ENCODE assay signal across 8 mouse cellular contexts in genomic region chr15:4026831-4027584, GRCm38 (mm10). TPM values are rescaled to one million over a fixed set of nuclear protein-coding genes. Genes with fewer than 3 reads are reported as not detected.
DNase-seq lines count a peak whose midpoint lies in the region; ATAC-seq and TF ChIP-seq lines count a peak whose summit lies in the region.

No protein-coding gene starts in this region.

- H3K9ac ChIP-seq in ES-Bruce4 (ENCODE audit: low read depth, poor library complexity, severe bottlenecking): peak overlapping the region; percentile 64
- H3K9ac ChIP-seq in forebrain, embryonic 14.5 days (ENCODE audit: low read length): peak overlapping the region; percentile 86
- peak overlapping the region; percentile 68 for H3K9ac ChIP-seq in liver, postnatal 0 days (replicated peaks)
- peak overlapping the region; percentile 89 for H3K9ac ChIP-seq in neural tube, embryonic 13.5 days

- no peak for TF ChIP-seq CTCF in ES-Bruce4 (IDR thresholded peaks at IDR 0.05; ENCODE audit: low read depth, low read length)
- TF ChIP-seq CTCF in liver, postnatal 0 days (IDR thresholded peaks at IDR 0.05; ENCODE audit: low read depth): no peak

- WGBS in forebrain, embryonic 14.5 days: under 1% methylated on average over 65 of the region's 65 CpGs
- WGBS in liver, postnatal 0 days (ENCODE audit: insufficient replicate concordance): 0% methylated on average over 59 of the region's 65 CpGs
- WGBS in neural tube, embryonic 13.5 days: under 1% methylated on average over 63 of the region's 65 CpGs

- H3K27ac ChIP-seq in ES-Bruce4 (ENCODE audit: insufficient read depth, low read length): no peak overlapping the region
- H3K27ac ChIP-seq in forebrain, embryonic 14.5 days (ENCODE audit: low read depth, low read length): peak overlapping the region; percentile 94
- peak overlapping the region; percentile 76 for H3K27ac ChIP-seq in liver, postnatal 0 days (ENCODE audit: low read depth)
- peak overlapping the region; percentile 98 for H3K27ac ChIP-seq in neural tube, embryonic 13.5 days (replicated peaks)

- peak overlapping the region; percentile 67 for H3K4me2 ChIP-seq in forebrain, embryonic 14.5 days (ENCODE audit: low read length)
- peak overlapping the region; percentile 97 for H3K4me2 ChIP-seq in liver, postnatal 0 days (ENCODE audit: low read depth, low read length)
- H3K4me2 ChIP-seq in neural tube, embryonic 13.5 days: peak overlapping the region; percentile 68

- no peak for TF ChIP-seq POLR2A in ES-Bruce4 (IDR thresholded peaks at IDR 0.05; ENCODE audit: insufficient read depth, low read length)

- intact Hi-C loops in heart, postnatal 14 days (cut with DNase I): loop anchor here (1.0 kb wide), 1 partner anchor 31 kb away; no protein-coding TSS in a partner anchor

- peak; percentile 81 for ATAC-seq in forebrain, embryonic 14.5 days
- ATAC-seq in liver, postnatal 0 days: peak; percentile 70
- peak; percentile 88 for ATAC-seq in neural tube, embryonic 13.5 days (ENCODE audit: low read depth)

- peak overlapping the region; percentile 83 for H3K4me3 ChIP-seq in ES-Bruce4 (ENCODE audit: low read depth, low read length)
- H3K4me3 ChIP-seq in forebrain, embryonic 14.5 days (ENCODE audit: low read depth, low read length): peak overlapping the region; percentile 80
- H3K4me3 ChIP-seq in liver, postnatal 0 days (ENCODE audit: low read depth, low read length): peak overlapping the region; percentile 78
- H3K4me3 ChIP-seq in neural tube, embryonic 13.5 days: peak overlapping the region; percentile 86

- peak; percentile 82 for DNase-seq in cerebellum, adult 11 months
- peak; percentile 86 for DNase-seq in forebrain, embryonic 14.5 days (ENCODE audit: low spot score)
- peak; percentile 87 to 88 for DNase-seq in heart, postnatal 14 days
- peak; percentile 86 for DNase-seq in layer of hippocampus, adult 11-12 months (ENCODE audit: low spot score)
- DNase-seq in liver, postnatal 0 days: peak; percentile 76
- peak; percentile 85 for DNase-seq in telencephalon, adult 2 months (ENCODE audit: low read depth, low spot score)

- no peak for TF ChIP-seq EP300 in ES-Bruce4 (IDR thresholded peaks at IDR 0.05; ENCODE audit: insufficient read depth, low read depth, low read length)
- no peak; the same call in 1 of the 2 replicates for TF ChIP-seq EP300 in liver, postnatal 0 days (IDR thresholded peaks at IDR 0.05; ENCODE audit: low read depth)

- H3K27me3 ChIP-seq in ES-Bruce4 (ENCODE audit: control insufficient read depth, insufficient read depth, low read length, poor library complexity, severe bottlenecking): no peaks in the 10 kb centered on the region
- no peaks in the 10 kb centered on the region for H3K27me3 ChIP-seq in forebrain, embryonic 14.5 days (replicated peaks; ENCODE audit: control insufficient read depth, insufficient read depth, low read length)
- H3K27me3 ChIP-seq in liver, postnatal 0 days (ENCODE audit: insufficient read depth, low read length): no peaks in the 10 kb centered on the region
- no peaks in the 10 kb centered on the region for H3K27me3 ChIP-seq in neural tube, embryonic 13.5 days

- H3K4me1 ChIP-seq in ES-Bruce4 (ENCODE audit: control insufficient read depth, insufficient read depth, low read length): peaks cover 2% of the 10 kb centered on the region
- peaks cover 8% of the 10 kb centered on the region; the same call in 1 of the 2 replicates for H3K4me1 ChIP-seq in forebrain, embryonic 14.5 days (ENCODE audit: control insufficient read depth, insufficient read depth, low read length)
- peaks cover 3% of the 10 kb centered on the region for H3K4me1 ChIP-seq in liver, postnatal 0 days (ENCODE audit: insufficient read depth)
- peaks cover 22% of the 10 kb centered on the region for H3K4me1 ChIP-seq in neural tube, embryonic 13.5 days (replicated peaks)

- H3K9me3 ChIP-seq in ES-Bruce4 (replicated peaks; ENCODE audit: control insufficient read depth, insufficient read depth, low read length, poor library complexity, severe bottlenecking): no peaks in the 10 kb centered on the region
- no peaks in the 10 kb centered on the region for H3K9me3 ChIP-seq in forebrain, embryonic 14.5 days (replicated peaks; ENCODE audit: control insufficient read depth, low read length)
- no peaks in the 10 kb centered on the region for H3K9me3 ChIP-seq in liver, postnatal 0 days (ENCODE audit: low read length)
- H3K9me3 ChIP-seq in neural tube, embryonic 13.5 days: no peaks in the 10 kb centered on the region

- no peaks in the 10 kb centered on the region for H3K36me3 ChIP-seq in ES-Bruce4 (ENCODE audit: control insufficient read depth, insufficient read depth, low read length, poor library complexity, severe bottlenecking)
- H3K36me3 ChIP-seq in forebrain, embryonic 14.5 days (ENCODE audit: control insufficient read depth, insufficient read depth, low read length): no peaks in the 10 kb centered on the region
- H3K36me3 ChIP-seq in liver, postnatal 0 days (replicated peaks; ENCODE audit: insufficient read depth, low read length): no peaks in the 10 kb centered on the region
- H3K36me3 ChIP-seq in neural tube, embryonic 13.5 days: no peaks in the 10 kb centered on the region

RNA-seq across cellular contexts. Expression of gene Oxct1, which starts 0.8 kb away (rescaled TPM):
- 31.9 and 45.8 TPM in 2 replicates for polyA plus RNA-seq in ES-Bruce4 (2011; ENCODE audit: insufficient read depth, insufficient read length, low read depth, missing spikeins)
- 244 and 275 TPM in 2 replicates for polyA plus RNA-seq in forebrain, embryonic 14.5 days (2014; fragmentation: Nextera tagmentation; extraction: Ambion mirVana)
- 100 to 1,000 TPM; 531 to 576 TPM for total RNA-seq in heart, postnatal 14 days (2021)
- 14.3 and 16.2 TPM in 2 replicates for polyA plus RNA-seq in liver, postnatal 0 days (2015; fragmentation: Nextera tagmentation; extraction: Ambion mirVana)
- polyA plus RNA-seq in neural tube, embryonic 13.5 days (2015; fragmentation: Nextera tagmentation; extraction: Ambion mirVana): 232 and 240 TPM in 2 replicates

RNA-seq across cellular contexts. Expression of gene AW549877, which starts 31.5 kb away (rescaled TPM):
- polyA plus RNA-seq in ES-Bruce4 (2011; ENCODE audit: insufficient read depth, insufficient read length, low read depth, missing spikeins): 57.6 and 67.1 TPM in 2 replicates
- polyA plus RNA-seq in forebrain, embryonic 14.5 days (2014; fragmentation: Nextera tagmentation; extraction: Ambion mirVana): 43.1 and 43.6 TPM in 2 replicates
- total RNA-seq in heart, postnatal 14 days (2021): 10 to 100 TPM; 24.5 to 26.5 TPM
- 5.4 and 5.7 TPM in 2 replicates for polyA plus RNA-seq in liver, postnatal 0 days (2015; fragmentation: Nextera tagmentation; extraction: Ambion mirVana)
- polyA plus RNA-seq in neural tube, embryonic 13.5 days (2015; fragmentation: Nextera tagmentation; extraction: Ambion mirVana): 42.2 and 44.0 TPM in 2 replicates

RNA-seq across cellular contexts. Expression of gene Fbxo4, which starts 47.6 kb away (rescaled TPM):
- 6.6 and 7.3 TPM in 2 replicates for polyA plus RNA-seq in ES-Bruce4 (2011; ENCODE audit: insufficient read depth, insufficient read length, low read depth, missing spikeins)
- 7.9 and 8.0 TPM in 2 replicates for polyA plus RNA-seq in forebrain, embryonic 14.5 days (2014; fragmentation: Nextera tagmentation; extraction: Ambion mirVana)
- 1 to 10 TPM; 8.6 to 9.7 TPM for total RNA-seq in heart, postnatal 14 days (2021)
- polyA plus RNA-seq in liver, postnatal 0 days (2015; fragmentation: Nextera tagmentation; extraction: Ambion mirVana): 8.6 and 9.2 TPM in 2 replicates
- polyA plus RNA-seq in neural tube, embryonic 13.5 days (2015; fragmentation: Nextera tagmentation; extraction: Ambion mirVana): 8.3 and 9.0 TPM in 2 replicates
